Mouse (Mus musculus): ENCODE data around the gene Ndufb11. TPM values are rescaled to one million over a fixed set of nuclear protein-coding genes. Genes with fewer than 3 reads are reported as not detected.

The Ndufb11 gene
- total and polyA plus RNA-seq, 3 experiments: 50.1 to 577 (median 68.5) TPM

DNA sequence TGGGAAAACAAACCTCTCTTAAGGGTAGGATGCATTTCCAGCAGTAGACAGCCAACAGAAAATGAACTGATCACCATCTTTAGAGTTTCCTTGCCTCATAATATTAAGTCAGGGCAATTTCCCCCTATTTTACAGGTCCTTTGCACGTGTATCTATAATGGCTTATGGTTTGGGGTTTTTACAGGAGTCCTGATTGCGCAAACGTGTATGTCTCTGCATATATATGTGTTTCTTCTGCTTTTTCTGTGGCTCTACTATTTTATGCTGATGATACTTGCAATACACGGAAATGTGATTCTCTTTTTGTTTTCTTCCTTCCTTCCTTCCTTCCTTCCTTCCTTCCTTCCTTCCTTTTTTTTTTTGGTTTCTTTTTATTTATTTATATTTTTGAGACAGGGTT is 43.5 kb downstream of the Ndufb11 start:
- ATAC-seq (ENCODE audit: extremely low read depth, insufficient number of reproducible peaks, low FRiP score, poor library complexity, severe bottlenecking) (no peak), DNase-seq (ENCODE audit: low spot score) (no peak)
- H3K36me3 ChIP-seq (replicated peaks): no peaks in the 10 kb centered on the region
- no peaks in the 10 kb centered on the region for H3K4me1 ChIP-seq (ENCODE audit: insufficient read depth, low read depth, low read length)
- H3K4me3 ChIP-seq (ENCODE audit: low read depth, low read length): no peak overlapping the region
- H3K27me3 ChIP-seq (ENCODE audit: insufficient read depth, low read length): no peaks in the 10 kb centered on the region
- TF ChIP-seq GATA1 (IDR thresholded peaks at IDR 0.05; ENCODE audit: borderline replicate concordance, low read length): no peak
- no peak for TF ChIP-seq GATA2 (IDR thresholded peaks at IDR 0.05; ENCODE audit: borderline replicate concordance, low read depth, low read length)
- no peak for TF ChIP-seq CTCF (IDR thresholded peaks at IDR 0.05; ENCODE audit: low read depth, low read length)
- TF ChIP-seq POLR2AphosphoS5 (IDR thresholded peaks at IDR 0.05; ENCODE audit: insufficient replicate concordance, low read depth, low read length): no peak
- TF ChIP-seq TAL1 (conservative IDR thresholded peaks at IDR 0.05; ENCODE audit: low read depth, low read length): no peak
- H3K9me3 ChIP-seq (replicated peaks): no peaks in the 10 kb centered on the region

DNA sequence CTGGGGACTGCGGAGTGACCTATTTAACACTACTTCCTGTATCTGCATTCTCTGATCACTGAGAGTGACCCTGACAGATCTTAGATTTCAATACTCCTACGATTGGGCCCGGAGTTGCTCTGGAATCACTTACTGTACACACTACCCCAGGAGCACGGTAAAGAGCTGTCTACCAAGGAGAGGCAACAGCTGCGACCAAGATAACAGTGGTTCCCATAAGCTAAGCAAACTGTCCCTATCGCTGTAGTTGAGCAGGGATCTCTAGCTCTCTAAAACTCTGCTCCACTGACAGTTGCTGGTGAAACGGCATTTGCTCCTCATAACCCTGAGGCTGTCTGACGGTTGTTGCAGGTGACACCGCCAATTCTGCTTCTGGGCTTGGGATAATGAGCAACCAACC is 44.7 kb downstream of the Ndufb11 start:
- Histone ChIP-seq H3K9me3 (replicated peaks) (no peaks in the 10 kb centered on the region), H3K4me3 (ENCODE audit: low read depth, low read length) (no peak overlapping the region), H3K27me3 (ENCODE audit: insufficient read depth, low read length) (no peaks in the 10 kb centered on the region), H3K36me3 (replicated peaks) (no peaks in the 10 kb centered on the region), H3K4me1 (ENCODE audit: insufficient read depth, low read depth, low read length) (no peaks in the 10 kb centered on the region)
- no peak for TF ChIP-seq CTCF (IDR thresholded peaks at IDR 0.05; ENCODE audit: low read depth, low read length)
- no peak for TF ChIP-seq POLR2AphosphoS5 (IDR thresholded peaks at IDR 0.05; ENCODE audit: insufficient replicate concordance, low read depth, low read length)
- TF ChIP-seq GATA1 (IDR thresholded peaks at IDR 0.05; ENCODE audit: borderline replicate concordance, low read length): no peak
- TF ChIP-seq TAL1 (conservative IDR thresholded peaks at IDR 0.05; ENCODE audit: low read depth, low read length): no peak
- TF ChIP-seq GATA2 (IDR thresholded peaks at IDR 0.05; ENCODE audit: borderline replicate concordance, low read depth, low read length): no peak
- DNase-seq (ENCODE audit: low spot score) (no peak), ATAC-seq (ENCODE audit: extremely low read depth, insufficient number of reproducible peaks, low FRiP score, poor library complexity, severe bottlenecking) (no peak)

DNA sequence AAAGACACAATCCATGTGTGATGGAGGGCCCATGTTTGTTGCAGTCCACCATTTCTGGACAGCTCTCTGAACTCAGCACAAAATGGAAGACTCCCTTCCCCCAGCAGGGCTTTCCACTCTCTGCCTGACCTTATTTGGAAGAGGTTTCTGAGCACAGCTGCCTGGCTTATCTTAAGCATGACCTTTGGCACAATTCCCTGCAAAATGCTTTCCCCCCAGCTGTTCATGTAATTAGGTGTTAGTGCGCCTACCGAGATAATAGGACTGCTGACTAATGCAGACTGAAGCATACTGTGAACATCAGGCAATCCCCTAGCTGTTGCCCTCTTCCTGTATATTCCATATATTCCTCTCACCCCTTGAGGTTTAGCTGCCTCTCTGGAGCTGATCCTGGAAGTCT is 46.4 kb downstream of the Ndufb11 start:
- ATAC-seq (ENCODE audit: extremely low read depth, insufficient number of reproducible peaks, low FRiP score, poor library complexity, severe bottlenecking): no peak

More for the DNA sequence above, 46.4 kb downstream of the Ndufb11 start:
- no peaks in the 10 kb centered on the region for H3K36me3 ChIP-seq (replicated peaks)
- no peaks in the 10 kb centered on the region for H3K9me3 ChIP-seq (replicated peaks)
- TF ChIP-seq TAL1 (conservative IDR thresholded peaks at IDR 0.05; ENCODE audit: low read depth, low read length) (no peak), GATA2 (IDR thresholded peaks at IDR 0.05; ENCODE audit: borderline replicate concordance, low read depth, low read length) (no peak), POLR2AphosphoS5 (IDR thresholded peaks at IDR 0.05; ENCODE audit: insufficient replicate concordance, low read depth, low read length) (no peak), GATA1 (IDR thresholded peaks at IDR 0.05; ENCODE audit: borderline replicate concordance, low read length) (no peak), CTCF (IDR thresholded peaks at IDR 0.05; ENCODE audit: low read depth, low read length) (no peak)
- H3K27me3 ChIP-seq (ENCODE audit: insufficient read depth, low read length): no peaks in the 10 kb centered on the region
- H3K4me3 ChIP-seq (ENCODE audit: low read depth, low read length): no peak overlapping the region
- no peak for DNase-seq (ENCODE audit: low spot score)
- H3K4me1 ChIP-seq (ENCODE audit: insufficient read depth, low read depth, low read length): no peaks in the 10 kb centered on the region

Other genes starting within 250 kb of the Ndufb11 start
- 27.7 and 33.9 TPM in 2 replicates for gene Jade3, start 191.9 kb downstream of the Ndufb11 start, total RNA-seq (2014; fragmentation: Nextera tagmentation)
- 20.6 and 21.5 TPM in 2 replicates for gene Jade3, start 191.9 kb downstream of the Ndufb11 start, total RNA-seq (2017)
- gene Jade3, start 191.9 kb downstream of the Ndufb11 start, polyA plus RNA-seq (2012): 0.79 and 1.1 TPM in 2 replicates
- gene Rgn, start 67.8 kb downstream of the Ndufb11 start, total RNA-seq (2014; fragmentation: Nextera tagmentation): not detected in 2 replicates
- gene Rgn, start 67.8 kb downstream of the Ndufb11 start, total RNA-seq (2017): not detected in 2 replicates
- not detected in 2 replicates for gene Rgn, start 67.8 kb downstream of the Ndufb11 start, polyA plus RNA-seq (2012)
- gene Rbm10, start 116 bp downstream of the Ndufb11 start, total RNA-seq (2014; fragmentation: Nextera tagmentation): 46.2 and 53.3 TPM in 2 replicates
- 68.7 and 68.8 TPM in 2 replicates for gene Rbm10, start 116 bp downstream of the Ndufb11 start, total RNA-seq (2017)
- 81.7 and 103 TPM in 2 replicates for gene Rbm10, start 116 bp downstream of the Ndufb11 start, polyA plus RNA-seq (2012)
- gene Uba1, start 40.7 kb upstream of the Ndufb11 start, total RNA-seq (2014; fragmentation: Nextera tagmentation): 310 and 322 TPM in 2 replicates
- gene Uba1, start 40.7 kb upstream of the Ndufb11 start, total RNA-seq (2017): 169 and 194 TPM in 2 replicates
- 172 and 189 TPM in 2 replicates for gene Uba1, start 40.7 kb upstream of the Ndufb11 start, polyA plus RNA-seq (2012)
- 130 TPM in 2 replicates for gene Cdk16, start 70.3 kb upstream of the Ndufb11 start, total RNA-seq (2014; fragmentation: Nextera tagmentation)
- gene Cdk16, start 70.3 kb upstream of the Ndufb11 start, total RNA-seq (2017): 34.9 and 36.4 TPM in 2 replicates
- 67.0 and 73.3 TPM in 2 replicates for gene Cdk16, start 70.3 kb upstream of the Ndufb11 start, polyA plus RNA-seq (2012)
- 84.4 and 90.8 TPM in 2 replicates for gene Usp11, start 86.3 kb upstream of the Ndufb11 start, total RNA-seq (2014; fragmentation: Nextera tagmentation)
- gene Usp11, start 86.3 kb upstream of the Ndufb11 start, total RNA-seq (2017): 34.3 and 34.6 TPM in 2 replicates
- gene Usp11, start 86.3 kb upstream of the Ndufb11 start, polyA plus RNA-seq (2012): 16.7 and 18.8 TPM in 2 replicates
- gene Araf, start 180.2 kb upstream of the Ndufb11 start, total RNA-seq (2014; fragmentation: Nextera tagmentation): 173 and 189 TPM in 2 replicates
- 44.8 and 58.4 TPM in 2 replicates for gene Araf, start 180.2 kb upstream of the Ndufb11 start, total RNA-seq (2017)
- 17.8 and 56.9 TPM in 2 replicates for gene Araf, start 180.2 kb upstream of the Ndufb11 start, polyA plus RNA-seq (2012)